Mouse (Mus musculus): ENCODE measurements around the gene Hist1h2bp. TPM values are rescaled to one million over a fixed set of nuclear protein-coding genes. Genes with fewer than 3 reads are reported as not detected.
"Not testable (repeated sequence)": the region's sequence is repeated elsewhere in the genome, so short reads cannot be mapped to it uniquely, and the experiment has no call there.

Hist1h2bp gene
- polyA plus RNA-seq, 1 experiment = not detected

DNA sequence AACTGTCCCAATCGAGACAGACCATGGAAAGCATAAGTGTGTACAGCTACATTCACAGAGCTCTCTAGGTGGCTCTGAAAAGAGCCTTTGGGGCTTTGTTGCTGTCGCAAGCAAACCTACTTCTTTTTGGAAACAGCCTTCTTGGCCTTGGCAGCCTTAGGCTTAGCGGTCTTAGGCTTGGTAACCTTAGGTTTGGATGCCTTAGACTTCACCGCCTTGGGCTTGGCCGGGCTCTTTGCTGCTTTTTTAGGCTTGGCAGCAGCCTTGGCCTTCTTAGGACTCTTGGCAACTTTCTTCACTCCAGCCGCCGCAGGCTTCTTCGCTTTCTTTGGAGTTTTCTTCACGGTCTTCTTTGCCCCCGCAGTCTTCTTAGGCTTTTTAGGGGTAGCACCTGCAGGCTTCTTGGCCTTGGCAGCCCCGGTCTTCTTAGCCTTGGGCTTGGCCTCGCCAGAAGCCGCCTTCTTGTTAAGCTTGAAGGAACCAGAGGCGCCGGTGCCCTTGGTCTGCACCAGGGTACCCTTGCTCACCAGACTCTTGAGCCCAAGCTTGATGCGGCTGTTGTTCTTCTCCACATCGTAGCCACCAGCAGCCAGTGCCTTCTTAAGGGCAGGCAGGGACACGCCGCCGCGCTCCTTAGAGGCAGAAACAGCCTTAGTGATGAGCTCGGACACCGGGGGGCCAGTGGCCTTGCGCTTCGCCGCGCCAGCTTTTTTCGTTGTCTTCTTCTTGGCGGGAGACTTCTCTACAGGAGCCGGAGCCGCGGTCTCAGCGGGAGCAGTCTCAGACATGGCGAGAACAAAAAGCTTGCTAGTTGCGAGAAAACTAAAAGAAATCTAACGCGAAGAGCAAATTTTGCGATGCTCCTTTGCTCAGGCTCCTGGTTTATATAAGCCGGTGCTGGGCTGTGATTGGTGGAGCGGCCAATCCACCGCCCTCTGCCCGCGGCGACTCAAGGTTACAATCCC lies 7.2 kb upstream of the Hist1h2bp start, which contains the start of gene Hist1h1b:
Gene Hist1h1b, minus strand, starts transcription at position 859 of the 965 bp plus-strand sequence.
- H3K4me1 ChIP-seq (ENCODE audit: control insufficient read depth, insufficient read depth, low read length) = no peaks in the 10 kb centered on the region; the same call in 1 of the 2 replicates
- H3K4me3 ChIP-seq (ENCODE audit: insufficient read depth, low read depth, low read length) = peak within 1 kb of the TSS; percentile 58
- H3K36me3 ChIP-seq (ENCODE audit: control insufficient read depth, insufficient read depth, low read length) = no peaks in the 10 kb centered on the region
- no peaks in the 10 kb centered on the region; the same call in none of the 2 replicates for H3K27me3 ChIP-seq (replicated peaks; ENCODE audit: control insufficient read depth, insufficient read depth, low read length)
- TF ChIP-seq CTCF (conservative IDR thresholded peaks at IDR 0.05; ENCODE audit: insufficient read depth, insufficient read length, low read depth, low read length) (no peak), POLR2A (IDR thresholded peaks at IDR 0.05; ENCODE audit: low read depth, low read length) (no peak)
- no peak within 1 kb of the TSS for H3K27ac ChIP-seq (ENCODE audit: insufficient read depth, low read depth, low read length)
- DNase-seq = peak; percentile 32
- 1% methylated on average over 44 of the region's 44 CpGs for WGBS

GRCm38 (mm10) chr13:21781021-21781555 lies 6.2 kb upstream of the Hist1h2bp start:
- Histone ChIP-seq H3K4me3 (ENCODE audit: insufficient read depth, low read depth, low read length) (no peak overlapping the region), H3K4me1 (ENCODE audit: control insufficient read depth, insufficient read depth, low read length) (no peaks in the 10 kb centered on the region; the same call in 1 of the 2 replicates), H3K36me3 (ENCODE audit: control insufficient read depth, insufficient read depth, low read length) (no peaks in the 10 kb centered on the region), H3K27ac (ENCODE audit: insufficient read depth, low read depth, low read length) (no peak overlapping the region), H3K27me3 (replicated peaks; ENCODE audit: control insufficient read depth, insufficient read depth, low read length) (no peaks in the 10 kb centered on the region; the same call in none of the 2 replicates)
- WGBS = 55% methylated on average over 6 of the region's 6 CpGs
- no peak for DNase-seq
- TF ChIP-seq POLR2A (IDR thresholded peaks at IDR 0.05; ENCODE audit: low read depth, low read length) = no peak
- TF ChIP-seq CTCF (conservative IDR thresholded peaks at IDR 0.05; ENCODE audit: insufficient read depth, insufficient read length, low read depth, low read length) = no peak

- no peaks in the 10 kb centered on the region for H3K36me3 ChIP-seq (ENCODE audit: control insufficient read depth, insufficient read depth, low read length)
- H3K4me1 ChIP-seq (ENCODE audit: control insufficient read depth, insufficient read depth, low read length) = no peaks in the 10 kb centered on the region; the same call in 1 of the 2 replicates
- TF ChIP-seq CTCF (conservative IDR thresholded peaks at IDR 0.05; ENCODE audit: insufficient read depth, insufficient read length, low read depth, low read length) (no peak), POLR2A (IDR thresholded peaks at IDR 0.05; ENCODE audit: low read depth, low read length) (no peak)
- WGBS = 95% methylated on average over 1 of the region's 1 CpGs
- DNase-seq = no peak
- no peak overlapping the region for H3K4me3 ChIP-seq (ENCODE audit: insufficient read depth, low read depth, low read length)
- no peaks in the 10 kb centered on the region; the same call in none of the 2 replicates for H3K27me3 ChIP-seq (replicated peaks; ENCODE audit: control insufficient read depth, insufficient read depth, low read length)
- H3K27ac ChIP-seq (ENCODE audit: insufficient read depth, low read depth, low read length) = no peak overlapping the region
Measured at GRCm38 (mm10) chr13:21781639-21782038, 5.6 kb upstream of the Hist1h2bp start.

DNA sequence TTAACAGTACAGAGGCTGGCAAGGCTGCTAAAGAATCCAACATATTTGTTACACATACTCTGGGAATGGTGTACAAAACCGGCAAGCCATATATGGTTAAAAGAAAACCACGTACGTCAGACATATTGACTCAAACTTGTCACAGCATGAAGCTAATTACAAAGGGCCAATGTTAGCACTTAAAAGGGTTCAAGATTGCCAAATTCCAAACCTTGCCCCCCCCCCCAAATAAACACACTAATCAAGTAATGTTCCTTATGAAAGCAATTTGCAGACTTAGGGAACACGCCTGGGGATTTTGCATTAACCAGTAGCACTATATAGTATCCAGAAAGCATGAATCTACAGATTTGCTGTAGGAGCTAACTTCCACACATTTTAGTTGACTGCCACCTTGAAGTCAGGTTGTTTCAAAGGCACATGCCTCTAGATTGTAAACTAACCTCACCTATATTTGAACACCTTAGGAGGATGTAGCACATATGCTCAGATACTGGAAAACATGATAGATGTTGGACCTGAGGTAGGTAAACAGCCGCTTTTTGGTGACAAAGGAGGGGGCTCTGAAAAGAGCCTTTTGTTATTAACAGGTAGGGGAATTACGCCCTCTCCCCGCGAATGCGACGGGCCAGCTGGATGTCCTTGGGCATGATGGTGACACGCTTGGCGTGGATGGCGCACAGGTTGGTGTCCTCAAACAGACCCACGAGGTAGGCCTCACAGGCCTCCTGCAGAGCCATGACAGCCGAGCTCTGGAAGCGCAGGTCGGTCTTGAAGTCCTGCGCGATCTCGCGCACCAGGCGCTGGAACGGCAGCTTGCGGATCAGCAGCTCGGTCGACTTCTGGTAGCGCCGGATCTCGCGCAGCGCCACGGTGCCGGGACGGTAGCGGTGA lies 4.7 kb upstream of the Hist1h2bp start:
- not testable (repeated sequence) for H3K4me1 ChIP-seq (ENCODE audit: control insufficient read depth, insufficient read depth, low read length); DNase-seq; H3K27ac ChIP-seq (ENCODE audit: insufficient read depth, low read depth, low read length); H3K36me3 ChIP-seq (ENCODE audit: control insufficient read depth, insufficient read depth, low read length); H3K27me3 ChIP-seq (replicated peaks; ENCODE audit: control insufficient read depth, insufficient read depth, low read length)
- peak overlapping the region; percentile 42; the same call in 1 of the 2 replicates for H3K4me3 ChIP-seq (ENCODE audit: insufficient read depth, low read depth, low read length)
- 6% methylated on average over 23 of the region's 35 CpGs for WGBS

DNA sequence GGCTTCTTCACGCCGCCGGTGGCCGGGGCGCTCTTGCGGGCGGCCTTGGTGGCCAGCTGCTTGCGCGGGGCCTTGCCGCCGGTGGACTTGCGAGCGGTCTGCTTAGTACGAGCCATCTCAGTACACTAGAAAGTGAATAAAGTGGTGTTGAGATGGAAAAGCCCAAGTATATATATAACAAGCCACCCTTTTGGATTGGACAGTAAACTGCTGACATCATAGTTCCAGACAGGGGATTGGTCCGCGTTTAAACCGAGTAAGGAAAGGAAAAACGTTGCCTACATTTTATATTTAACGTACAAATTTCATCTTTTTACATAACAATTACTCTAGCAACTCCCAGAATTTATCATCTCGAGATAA lies 4.0 kb upstream of the Hist1h2bp start, which contains the start of gene Hist1h3i:
Gene Hist1h3i, minus strand, starts transcription at position 116 of the 363 bp plus-strand sequence.
- H3K27ac ChIP-seq (ENCODE audit: insufficient read depth, low read depth, low read length) = no peak within 1 kb of the TSS
- WGBS = under 1% methylated on average over 15 of the region's 20 CpGs
- H3K4me1 ChIP-seq (ENCODE audit: control insufficient read depth, insufficient read depth, low read length) = no peaks in the 10 kb centered on the region; the same call in 1 of the 2 replicates
- TF ChIP-seq CTCF (conservative IDR thresholded peaks at IDR 0.05; ENCODE audit: insufficient read depth, insufficient read length, low read depth, low read length) (no peak), POLR2A (IDR thresholded peaks at IDR 0.05; ENCODE audit: low read depth, low read length) (no peak)
- H3K36me3 ChIP-seq (ENCODE audit: control insufficient read depth, insufficient read depth, low read length) = no peaks in the 10 kb centered on the region
- H3K4me3 ChIP-seq (ENCODE audit: insufficient read depth, low read depth, low read length) = peak within 1 kb of the TSS; percentile 42; the same call in 1 of the 2 replicates
- no peaks in the 10 kb centered on the region; the same call in none of the 2 replicates for H3K27me3 ChIP-seq (replicated peaks; ENCODE audit: control insufficient read depth, insufficient read depth, low read length)
- DNase-seq = peak; percentile 76

- no peaks in the 10 kb centered on the region; the same call in 1 of the 2 replicates for H3K4me1 ChIP-seq (ENCODE audit: control insufficient read depth, insufficient read depth, low read length)
- no peaks in the 10 kb centered on the region for H3K36me3 ChIP-seq (ENCODE audit: control insufficient read depth, insufficient read depth, low read length)
- DNase-seq = no peak
- WGBS = 6% methylated on average over 9 of the region's 9 CpGs
- H3K4me3 ChIP-seq (ENCODE audit: insufficient read depth, low read depth, low read length) = no peak overlapping the region
- H3K27ac ChIP-seq (ENCODE audit: insufficient read depth, low read depth, low read length) = no peak overlapping the region
- H3K27me3 ChIP-seq (replicated peaks; ENCODE audit: control insufficient read depth, insufficient read depth, low read length) = no peaks in the 10 kb centered on the region; the same call in none of the 2 replicates
- TF ChIP-seq CTCF (conservative IDR thresholded peaks at IDR 0.05; ENCODE audit: insufficient read depth, insufficient read length, low read depth, low read length) (no peak), POLR2A (IDR thresholded peaks at IDR 0.05; ENCODE audit: low read depth, low read length) (no peak)
Measured at GRCm38 (mm10) chr13:21783734-21784161, 3.5 kb upstream of the Hist1h2bp start.
